Mouse (Mus musculus) liver, embryonic 14.5 days (tissue): ENCODE data around the gene Sun1. TPM values are rescaled to one million over a fixed set of nuclear protein-coding genes. Genes with fewer than 3 reads are reported as not detected.
A peak's percentile ranks its signal among the peaks of the same experiment; 100 is the strongest.

ENCODE experiments used
- ATAC-seq: fragments of 200-750 bp; cut with Nextera tagmentation; 2 replicates; pipeline ENCODE4 v1.8.0; 2017; ENCODE audit warnings: moderate number of reproducible peaks, mild to moderate bottlenecking, moderate library complexity; ENCODE audit not compliant: insufficient read depth
- DNase-seq, 3 experiments: peaks; one replicate each; pipeline ENCODE4 v3.0.0-alpha.2; 2012 to 2013; ENCODE audit warnings: low read depth in 3 of 3, low spot score in 3 of 3
- H3K27ac ChIP-seq: fragments of 300-500 bp; sonication (generic); 2 replicates; pipeline ENCODE4 v1.5.1; 2014; ENCODE audit warnings: moderate library complexity, mild to moderate bottlenecking, control low read depth, inconsistent platforms
- H3K27me3 ChIP-seq: fragments of 300-500 bp; sonication (generic); 2 replicates; pipeline ENCODE4 v1.6.1; 2014; ENCODE audit warnings: mild to moderate bottlenecking, low read length, moderate library complexity; ENCODE audit not compliant: control insufficient read depth, insufficient read depth
- H3K36me3 ChIP-seq: fragments of 300-500 bp; sonication (generic); replicated peaks from 2 replicates; pipeline ENCODE4 v1.6.1; 2014; ENCODE audit warnings: low read depth; ENCODE audit not compliant: control insufficient read depth, insufficient read depth
- H3K4me1 ChIP-seq, 2 experiments: fragments of 200-500 bp in 1 of 2; fragments of 300-500 bp in 1 of 2; sonication (generic) in 1 of 2; replicated peaks; 2 replicates each; pipeline ENCODE4 v1.6.1; 2012 to 2014; ENCODE audit warnings: antibody characterized with exemption in 1 of 2, inconsistent platforms in 1 of 2, low read length in 1 of 2; ENCODE audit not compliant: control insufficient read depth in 2 of 2, insufficient read depth in 2 of 2
- H3K4me2 ChIP-seq: fragments of 300-500 bp; sonication (generic); 2 replicates; pipeline ENCODE4 v1.6.1; 2014; ENCODE audit warnings: low read depth, mild to moderate bottlenecking, control low read depth, moderate library complexity
- H3K4me3 ChIP-seq, 2 experiments: fragments of 200-500 bp in 1 of 2; fragments of 300-500 bp in 1 of 2; sonication (generic) in 1 of 2; 2 replicates each; pipeline ENCODE4 v1.5.1; 2012 to 2014; ENCODE audit warnings: low read depth in 2 of 2, low read length in 2 of 2, mild to moderate bottlenecking in 2 of 2, control low read depth in 1 of 2, inconsistent platforms in 1 of 2, moderate library complexity in 1 of 2; ENCODE audit not compliant: insufficient read depth in 1 of 2
- H3K9ac ChIP-seq: fragments of 300-500 bp; sonication (generic); replicated peaks from 2 replicates; pipeline ENCODE4 v1.6.1; 2014; ENCODE audit warnings: mild to moderate bottlenecking, control low read depth, moderate library complexity
- H3K9me3 ChIP-seq: fragments of 300-500 bp; sonication (generic); 2 replicates; pipeline ENCODE4 v1.6.1; 2016; ENCODE audit warnings: low read length, mixed read lengths; ENCODE audit not compliant: control insufficient read depth
- CTCF ChIP-seq: IDR thresholded peaks from 2 replicates; pipeline ENCODE4 v1.5.1; 2016; ENCODE audit warnings: antibody characterized with exemption, low read depth, control low read depth
- EP300 ChIP-seq: IDR thresholded peaks from 2 replicates; pipeline ENCODE4 v1.6.1; 2016; ENCODE audit warnings: antibody characterized with exemption, low read depth
- WGBS: fragments of 180-500 bp; shearing (Covaris S2); extraction: QIAGEN DNeasy Blood & Tissue Kit; methylation state at CpG from one replicate; pipeline ENCODE4 v1.1.7; 2014; ENCODE audit not compliant: insufficient replicate concordance; 5-methylcytosine and 5-hydroxymethylcytosine counted together
- polyA plus RNA-seq, 2 experiments: library from polyadenylated mRNA; depleted of rRNA in 1 of 2; stranded (reverse) in 1 of 2; unstranded in 1 of 2; fragments of >200 nt; fragmentation: Nextera tagmentation in 1 of 2; extraction: Ambion mirVana in 1 of 2; gene quantifications; 2 replicates each; pipeline versions ENCODE4 v1.2.1 to v1.2.3; 2012 to 2014

Sun1 gene
- polyA plus RNA-seq, 2 experiments, result 17.9 to 19.9 TPM

DNA sequence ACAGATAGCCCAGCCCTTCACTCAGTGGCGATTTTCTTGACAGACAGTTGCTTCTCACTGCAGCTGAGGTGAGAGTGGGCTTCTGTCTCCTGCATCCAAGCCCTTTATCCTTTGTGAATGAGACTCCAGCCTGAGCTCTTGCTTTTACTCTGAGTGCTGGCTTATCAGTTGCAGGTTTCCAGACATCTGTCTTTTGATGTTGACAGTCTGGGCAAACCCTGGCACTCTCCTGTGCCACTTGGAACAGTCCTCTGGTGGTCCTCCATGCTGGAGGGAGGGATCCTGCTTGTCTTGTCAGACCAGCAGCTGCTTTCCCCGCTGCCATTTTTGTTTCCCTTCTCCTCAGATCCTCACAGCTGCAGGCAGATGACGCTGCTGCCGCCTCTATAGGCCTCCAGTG is 28.5 kb upstream of the Sun1 start:
- no peak overlapping the region for H3K27ac ChIP-seq
- no peak overlapping the region for H3K4me3 ChIP-seq
- no peaks in the 10 kb centered on the region for H3K27me3 ChIP-seq
- no peak for DNase-seq
- H3K4me1 ChIP-seq, result 0 out of 4 replicates have a peak, but pooled peaks cover 0 to 1% of the 10 kb centered on the region in 2 experiments
- ATAC-seq, result no peak
- H3K4me2 ChIP-seq, result no peak overlapping the region
- H3K9me3 ChIP-seq, result no peaks in the 10 kb centered on the region
- H3K9ac ChIP-seq, result no peak overlapping the region
- H3K36me3 ChIP-seq, result no peaks in the 10 kb centered on the region; the same call in 1 of the 2 replicates
- no peak for TF ChIP-seq EP300
- WGBS, result 69% methylated on average over 4 of the region's 4 CpGs

DNA sequence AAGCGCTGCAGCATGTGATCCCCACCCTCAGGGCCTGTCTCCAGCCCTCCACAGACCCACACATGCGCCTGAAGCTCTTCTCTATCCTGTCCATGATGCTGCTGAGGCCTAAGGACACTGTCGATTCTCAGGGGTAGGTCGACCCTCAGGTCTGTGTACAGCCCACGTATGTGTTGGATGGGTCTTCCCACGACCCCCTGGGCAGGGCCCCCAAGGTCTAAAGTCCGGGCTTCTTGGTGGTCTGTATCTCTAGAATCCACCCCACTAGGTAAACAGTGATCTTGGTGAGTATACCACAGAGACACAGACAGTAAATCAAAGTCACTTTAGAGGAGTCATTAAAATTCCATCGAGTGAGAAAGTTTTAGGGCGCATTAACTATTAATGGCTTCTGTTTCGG is 26.3 kb upstream of the Sun1 start:
- H3K36me3 ChIP-seq, result no peaks in the 10 kb centered on the region; the same call in 1 of the 2 replicates
- no peak overlapping the region for H3K9ac ChIP-seq
- no peak for DNase-seq
- no peaks in the 10 kb centered on the region for H3K9me3 ChIP-seq
- no peaks in the 10 kb centered on the region for H3K4me1 ChIP-seq
- no peak overlapping the region for H3K4me2 ChIP-seq
- H3K4me3 ChIP-seq, result no peak overlapping the region
- no peak for ATAC-seq
- TF ChIP-seq EP300 (no peak), CTCF (no peak)
- no peak overlapping the region for H3K27ac ChIP-seq
- 57% methylated on average over 10 of the region's 10 CpGs for WGBS
- H3K27me3 ChIP-seq, result no peaks in the 10 kb centered on the region

DNA sequence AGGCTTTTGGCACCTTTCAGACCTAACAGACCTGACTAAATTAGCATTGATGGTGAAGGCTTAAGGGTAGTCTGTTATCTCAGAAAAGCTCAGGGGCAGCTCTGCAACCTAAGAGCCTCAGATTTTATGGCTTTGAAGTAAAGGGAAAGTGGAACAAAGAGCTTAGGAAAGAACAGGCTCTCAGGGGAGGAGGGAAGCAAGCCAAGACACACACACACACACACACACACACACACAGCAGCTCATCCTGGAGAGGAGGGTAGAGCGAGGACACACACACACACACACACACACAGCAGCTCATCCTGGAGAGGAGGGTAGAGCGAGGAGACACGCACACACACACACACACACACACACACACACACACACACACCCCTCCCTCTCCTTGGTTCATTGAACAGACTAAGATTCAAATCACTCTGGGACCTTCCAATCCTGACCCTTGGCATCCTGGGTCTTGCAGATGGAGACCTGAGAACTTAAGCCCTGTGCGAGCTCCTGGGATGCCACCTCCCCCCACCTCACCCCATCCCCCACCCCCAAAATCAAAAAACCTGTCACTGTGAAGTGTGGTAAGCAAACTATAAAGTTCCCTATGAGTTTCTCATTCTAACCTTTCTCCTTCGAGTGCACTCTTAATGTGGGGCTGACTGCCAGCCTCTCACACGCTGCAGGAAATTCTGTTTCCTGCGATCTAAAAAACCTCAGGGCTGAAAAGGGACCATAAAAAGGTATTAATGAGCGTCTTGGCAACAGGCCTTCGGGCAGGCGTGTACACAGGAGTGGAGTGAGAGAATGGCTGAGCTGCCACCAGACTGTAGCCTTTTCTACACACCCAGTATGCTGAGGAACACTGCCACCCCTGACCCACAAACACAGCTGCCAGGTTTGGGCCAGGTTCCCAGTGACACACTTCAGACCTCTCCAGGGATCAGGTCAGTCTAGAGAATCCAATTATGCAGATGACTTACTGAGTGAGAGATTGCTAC is 25.6 kb upstream of the Sun1 start:
- H3K27ac ChIP-seq, result no peak overlapping the region
- ATAC-seq, result no peak

DNA sequence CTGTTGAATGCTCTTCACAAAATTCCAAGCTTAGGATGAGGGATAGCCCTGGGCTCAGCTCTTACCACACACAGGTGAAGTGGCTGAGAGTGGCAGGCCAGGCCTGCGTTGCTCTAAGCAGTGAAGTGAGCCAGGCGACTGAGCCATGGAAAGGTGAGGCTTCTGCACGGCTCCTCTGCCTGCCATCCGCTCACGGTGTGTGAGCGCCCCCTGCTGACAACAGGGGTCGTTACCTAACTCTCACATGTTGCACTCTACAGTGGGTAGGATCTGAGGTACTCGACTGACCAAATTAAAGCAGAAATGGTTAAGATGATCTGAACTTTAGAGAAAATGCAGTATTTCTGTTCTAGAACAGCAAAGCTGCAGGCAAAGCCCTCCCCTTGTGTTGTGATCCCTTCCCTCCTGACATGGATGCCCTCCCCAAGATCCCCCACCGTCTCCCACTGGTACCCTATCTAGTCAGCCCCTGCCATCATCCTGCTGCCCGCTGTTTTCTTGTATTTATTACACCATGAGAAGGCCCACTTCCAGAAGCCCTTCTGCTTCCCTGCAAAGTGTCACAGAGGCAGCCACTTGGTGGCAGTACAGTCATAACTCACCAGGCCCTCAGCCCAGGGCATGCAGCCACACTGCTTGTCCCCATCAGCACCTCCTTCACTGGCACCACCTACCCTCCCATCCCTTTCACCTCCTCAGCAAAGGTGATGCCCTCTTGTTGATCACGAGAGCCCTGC is 21.4 kb upstream of the Sun1 start:
- ATAC-seq (peak; percentile 79), DNase-seq (peak; percentile 45 to 53 (median 52))
- Histone ChIP-seq H3K4me3 (no peak overlapping the region), H3K36me3 (peaks cover 2% of the 10 kb centered on the region; the same call in 1 of the 2 replicates), H3K9me3 (no peaks in the 10 kb centered on the region), H3K27me3 (no peaks in the 10 kb centered on the region), H3K4me2 (no peak overlapping the region), H3K9ac (no peak overlapping the region), H3K4me1 (no peaks in the 10 kb centered on the region), H3K27ac (no peak overlapping the region)
- TF ChIP-seq CTCF, result peak; percentile 98
- no peak for TF ChIP-seq EP300
- 25% methylated on average over 11 of the region's 11 CpGs for WGBS

More for the DNA sequence above, 25.6 kb upstream of the Sun1 start:
- Histone ChIP-seq H3K4me3 (no peak overlapping the region), H3K9me3 (no peaks in the 10 kb centered on the region), H3K4me2 (no peak overlapping the region), H3K36me3 (peaks cover 2% of the 10 kb centered on the region; the same call in 1 of the 2 replicates), H3K4me1 (no peaks in the 10 kb centered on the region), H3K9ac (no peak overlapping the region), H3K27me3 (no peaks in the 10 kb centered on the region)
- TF ChIP-seq CTCF (no peak), EP300 (no peak)
- DNase-seq, result no peak
- WGBS, result 54% methylated on average over 10 of the region's 10 CpGs

DNA sequence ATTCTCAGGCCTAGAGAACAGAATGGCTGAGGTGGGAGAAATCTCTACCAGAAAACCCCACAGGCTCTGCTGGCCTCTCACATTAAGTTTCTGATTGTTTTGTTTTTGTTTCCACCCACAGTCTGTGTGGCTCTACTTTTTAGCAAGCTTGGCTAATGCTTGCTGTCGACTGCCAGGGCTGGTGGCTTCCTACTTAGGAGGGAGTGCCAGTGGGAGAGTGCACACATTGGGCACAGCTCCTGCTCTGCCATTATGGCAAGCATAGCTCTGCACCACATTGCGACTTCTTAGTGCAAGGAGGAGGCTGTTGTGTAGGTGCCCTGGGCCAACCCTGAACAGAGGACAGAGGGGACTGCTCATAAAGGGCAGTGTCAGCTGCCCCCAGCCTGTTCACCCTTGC is 17.3 kb upstream of the Sun1 start:
- H3K9ac ChIP-seq, result no peak overlapping the region
- no peaks in the 10 kb centered on the region for H3K9me3 ChIP-seq
- no peak overlapping the region for H3K27ac ChIP-seq
- H3K4me3 ChIP-seq, result no peak overlapping the region
- H3K4me1 ChIP-seq, result no peaks in the 10 kb centered on the region
- DNase-seq (no peak), ATAC-seq (no peak)
- H3K4me2 ChIP-seq, result no peak overlapping the region
- H3K27me3 ChIP-seq, result no peaks in the 10 kb centered on the region
- 72% methylated on average over 2 of the region's 2 CpGs for WGBS
- TF ChIP-seq EP300 (no peak), CTCF (no peak)
- H3K36me3 ChIP-seq, result peaks cover 2% of the 10 kb centered on the region; the same call in 1 of the 2 replicates
